Mouse (Mus musculus): ENCODE results near the gene Aig1. TPM values are rescaled to one million over a fixed set of nuclear protein-coding genes. Genes with fewer than 3 reads are reported as not detected.

Aig1 gene
- polyA plus RNA-seq, 1 experiment = 11.3 TPM

- Histone ChIP-seq H3K4me3 (ENCODE audit: insufficient read depth, poor library complexity, severe bottlenecking) (no peak overlapping the region), H3K79me3 (ENCODE audit: low read depth) (no peaks in the 10 kb centered on the region), H3K79me2 (ENCODE audit: control insufficient read depth, insufficient read depth) (no peaks in the 10 kb centered on the region), H3ac (ENCODE audit: control insufficient read depth, insufficient read length, low read depth) (no peak overlapping the region), H3K36me3 (ENCODE audit: control insufficient read depth, insufficient read depth) (no peaks in the 10 kb centered on the region), H3K27me3 (ENCODE audit: control insufficient read depth, insufficient read depth, insufficient read length) (no peaks in the 10 kb centered on the region)
- TF ChIP-seq MYOG (IDR thresholded peaks at IDR 0.05; ENCODE audit: control insufficient read depth, extremely low read depth, insufficient read length) = no peak
- no peak for TF ChIP-seq CEBPB (IDR thresholded peaks at IDR 0.05; ENCODE audit: low read depth)
- no peak for TF ChIP-seq CTCF (IDR thresholded peaks at IDR 0.05; ENCODE audit: control insufficient read depth, insufficient read depth, insufficient read length)
- no peak for TF ChIP-seq FOSL1 (IDR thresholded peaks at IDR 0.05; ENCODE audit: insufficient read depth, low read length, poor library complexity, severe bottlenecking)
- no peak for TF ChIP-seq MYOD1 (IDR thresholded peaks at IDR 0.05; ENCODE audit: control insufficient read depth, insufficient read length, low read depth)
- TF ChIP-seq USF1 (IDR thresholded peaks at IDR 0.05; ENCODE audit: low read depth) = no peak
- TF ChIP-seq MAX (IDR thresholded peaks at IDR 0.05) = no peak
These were observed 182.7 kb downstream of the Aig1 start for GRCm38 (mm10) chr10:13686127-13686526.

DNA sequence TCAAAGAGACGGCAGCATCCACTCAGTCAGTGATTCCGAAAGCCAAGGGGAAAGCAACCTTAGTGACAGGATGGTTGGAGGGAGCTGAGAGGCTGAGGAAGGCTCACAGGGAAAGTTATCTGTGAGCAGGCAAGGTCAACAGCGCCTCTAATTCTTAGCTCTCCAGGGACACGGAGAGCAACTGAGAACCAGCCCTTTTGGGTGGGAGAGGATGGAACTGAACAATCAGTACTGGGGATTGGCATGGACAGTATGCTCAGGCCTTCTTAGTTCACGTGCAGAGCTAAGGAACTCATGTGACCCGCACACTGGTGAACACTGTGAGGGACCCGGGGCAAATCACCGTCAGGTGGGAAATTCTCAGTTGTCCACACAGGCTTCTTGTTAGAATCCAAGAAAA is 183.4 kb downstream of the Aig1 start:
- no peak overlapping the region for H3ac ChIP-seq (ENCODE audit: control insufficient read depth, insufficient read length, low read depth)
- no peaks in the 10 kb centered on the region for H3K79me2 ChIP-seq (ENCODE audit: control insufficient read depth, insufficient read depth)
- H3K36me3 ChIP-seq (ENCODE audit: control insufficient read depth, insufficient read depth) = no peaks in the 10 kb centered on the region
- TF ChIP-seq MYOG (IDR thresholded peaks at IDR 0.05; ENCODE audit: control insufficient read depth, extremely low read depth, insufficient read length) (no peak), MAX (IDR thresholded peaks at IDR 0.05) (no peak), USF1 (IDR thresholded peaks at IDR 0.05; ENCODE audit: low read depth) (no peak), FOSL1 (IDR thresholded peaks at IDR 0.05; ENCODE audit: insufficient read depth, low read length, poor library complexity, severe bottlenecking) (no peak), CEBPB (IDR thresholded peaks at IDR 0.05; ENCODE audit: low read depth) (no peak), CTCF (IDR thresholded peaks at IDR 0.05; ENCODE audit: control insufficient read depth, insufficient read depth, insufficient read length) (no peak), MYOD1 (IDR thresholded peaks at IDR 0.05; ENCODE audit: control insufficient read depth, insufficient read length, low read depth) (no peak)
- no peaks in the 10 kb centered on the region for H3K79me3 ChIP-seq (ENCODE audit: low read depth)
- no peak overlapping the region for H3K4me3 ChIP-seq (ENCODE audit: insufficient read depth, poor library complexity, severe bottlenecking)
- H3K27me3 ChIP-seq (ENCODE audit: control insufficient read depth, insufficient read depth, insufficient read length) = no peaks in the 10 kb centered on the region

GRCm38 (mm10) chr10:13684452-13684851 is 184.3 kb downstream of the Aig1 start:
- H3K79me2 ChIP-seq (ENCODE audit: control insufficient read depth, insufficient read depth) = no peaks in the 10 kb centered on the region

DNA sequence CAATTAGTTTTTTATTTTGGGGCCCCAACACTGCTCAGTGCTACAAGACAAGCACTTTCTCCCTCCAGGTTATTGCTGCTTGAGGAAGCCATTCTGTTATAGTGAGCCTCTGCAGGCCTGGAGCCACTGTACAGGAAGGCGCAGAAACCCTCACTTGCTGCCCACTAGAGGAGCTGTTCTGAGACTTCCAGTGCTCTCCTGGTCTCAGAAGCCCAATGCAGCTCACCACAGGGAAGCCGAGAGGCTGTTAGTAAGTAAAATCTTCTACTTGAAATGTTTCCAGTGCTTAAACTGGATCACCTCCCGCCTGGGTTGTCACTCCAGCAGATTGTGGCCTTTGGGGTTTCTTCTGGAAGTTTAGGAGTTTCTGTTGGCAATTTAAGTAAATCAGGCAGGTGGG is 186.2 kb downstream of the Aig1 start:
- H3K36me3 ChIP-seq (ENCODE audit: control insufficient read depth, insufficient read depth) = no peaks in the 10 kb centered on the region
- no peak overlapping the region for H3K4me3 ChIP-seq (ENCODE audit: insufficient read depth, poor library complexity, severe bottlenecking)
- no peak for TF ChIP-seq CEBPB (IDR thresholded peaks at IDR 0.05; ENCODE audit: low read depth)
- TF ChIP-seq MYOD1 (IDR thresholded peaks at IDR 0.05; ENCODE audit: control insufficient read depth, insufficient read length, low read depth) = no peak
- no peak for TF ChIP-seq CTCF (IDR thresholded peaks at IDR 0.05; ENCODE audit: control insufficient read depth, insufficient read depth, insufficient read length)
- TF ChIP-seq MYOG (IDR thresholded peaks at IDR 0.05; ENCODE audit: control insufficient read depth, extremely low read depth, insufficient read length) = no peak
- TF ChIP-seq MAX (IDR thresholded peaks at IDR 0.05) = no peak
- no peaks in the 10 kb centered on the region for H3K27me3 ChIP-seq (ENCODE audit: control insufficient read depth, insufficient read depth, insufficient read length)
- H3K79me2 ChIP-seq (ENCODE audit: control insufficient read depth, insufficient read depth) = no peaks in the 10 kb centered on the region
- no peak overlapping the region for H3ac ChIP-seq (ENCODE audit: control insufficient read depth, insufficient read length, low read depth)
- no peaks in the 10 kb centered on the region for H3K79me3 ChIP-seq (ENCODE audit: low read depth)

More at GRCm38 (mm10) chr10:13684452-13684851, 184.3 kb downstream of the Aig1 start:
- H3K79me3 ChIP-seq (ENCODE audit: low read depth) = no peaks in the 10 kb centered on the region
- no peak overlapping the region for H3ac ChIP-seq (ENCODE audit: control insufficient read depth, insufficient read length, low read depth)
- no peaks in the 10 kb centered on the region for H3K36me3 ChIP-seq (ENCODE audit: control insufficient read depth, insufficient read depth)
- H3K4me3 ChIP-seq (ENCODE audit: insufficient read depth, poor library complexity, severe bottlenecking) = no peak overlapping the region
- TF ChIP-seq FOSL1 (IDR thresholded peaks at IDR 0.05; ENCODE audit: insufficient read depth, low read length, poor library complexity, severe bottlenecking) (no peak), USF1 (IDR thresholded peaks at IDR 0.05; ENCODE audit: low read depth) (peak; percentile 80)
- no peaks in the 10 kb centered on the region for H3K27me3 ChIP-seq (ENCODE audit: control insufficient read depth, insufficient read depth, insufficient read length)

DNA sequence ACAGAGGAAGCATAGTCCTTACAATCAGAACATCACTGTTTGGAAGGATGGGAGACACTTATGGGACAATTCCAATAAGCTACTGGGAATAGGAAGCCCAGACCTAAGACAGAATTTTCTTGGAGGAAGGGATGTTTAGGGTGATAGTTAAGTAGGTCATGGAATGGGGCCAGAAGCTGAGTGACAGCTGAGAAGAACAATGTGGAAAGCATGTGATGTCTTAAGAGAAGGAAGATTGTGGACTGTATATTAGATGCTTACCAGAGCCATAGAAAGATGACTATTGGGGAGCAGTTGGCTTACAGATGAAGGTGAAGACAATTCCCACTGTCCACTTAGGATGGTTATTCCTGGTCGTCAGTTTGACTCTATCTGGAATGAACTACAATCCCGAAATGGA is 191.3 kb downstream of the Aig1 start:
- Histone ChIP-seq H3ac (ENCODE audit: control insufficient read depth, insufficient read length, low read depth) (no peak overlapping the region), H3K79me3 (ENCODE audit: low read depth) (no peaks in the 10 kb centered on the region), H3K27me3 (ENCODE audit: control insufficient read depth, insufficient read depth, insufficient read length) (no peaks in the 10 kb centered on the region), H3K4me3 (ENCODE audit: insufficient read depth, poor library complexity, severe bottlenecking) (no peak overlapping the region), H3K79me2 (ENCODE audit: control insufficient read depth, insufficient read depth) (no peaks in the 10 kb centered on the region), H3K36me3 (ENCODE audit: control insufficient read depth, insufficient read depth) (no peaks in the 10 kb centered on the region)
- TF ChIP-seq USF1 (IDR thresholded peaks at IDR 0.05; ENCODE audit: low read depth) (no peak), MYOD1 (IDR thresholded peaks at IDR 0.05; ENCODE audit: control insufficient read depth, insufficient read length, low read depth) (no peak), MAX (IDR thresholded peaks at IDR 0.05) (no peak), CTCF (IDR thresholded peaks at IDR 0.05; ENCODE audit: control insufficient read depth, insufficient read depth, insufficient read length) (no peak), CEBPB (IDR thresholded peaks at IDR 0.05; ENCODE audit: low read depth) (no peak), FOSL1 (IDR thresholded peaks at IDR 0.05; ENCODE audit: insufficient read depth, low read length, poor library complexity, severe bottlenecking) (no peak), MYOG (IDR thresholded peaks at IDR 0.05; ENCODE audit: control insufficient read depth, extremely low read depth, insufficient read length) (no peak)

DNA sequence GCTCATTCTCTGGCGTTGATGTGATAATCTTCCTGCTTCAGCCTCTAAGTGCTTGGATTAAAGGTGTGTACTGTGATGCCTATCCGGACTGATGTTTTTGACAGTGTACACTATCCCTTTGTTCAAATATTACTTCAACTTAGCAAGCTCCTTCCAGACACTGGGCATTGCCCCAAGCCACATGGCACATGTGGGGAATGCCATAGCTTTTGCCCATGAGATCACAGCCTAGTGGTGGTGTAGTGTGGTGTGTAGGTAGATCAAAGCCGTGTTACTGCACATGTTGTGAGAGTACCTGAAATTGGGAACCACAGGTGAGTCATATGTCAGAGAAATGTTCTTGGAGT is 193.8 kb downstream of the Aig1 start:
- Histone ChIP-seq H3K79me3 (ENCODE audit: low read depth) (no peaks in the 10 kb centered on the region), H3K36me3 (ENCODE audit: control insufficient read depth, insufficient read depth) (no peaks in the 10 kb centered on the region), H3K4me3 (ENCODE audit: insufficient read depth, poor library complexity, severe bottlenecking) (no peak overlapping the region), H3ac (ENCODE audit: control insufficient read depth, insufficient read length, low read depth) (no peak overlapping the region), H3K79me2 (ENCODE audit: control insufficient read depth, insufficient read depth) (no peaks in the 10 kb centered on the region), H3K27me3 (ENCODE audit: control insufficient read depth, insufficient read depth, insufficient read length) (no peaks in the 10 kb centered on the region)
- TF ChIP-seq CTCF (IDR thresholded peaks at IDR 0.05; ENCODE audit: control insufficient read depth, insufficient read depth, insufficient read length) (no peak), FOSL1 (IDR thresholded peaks at IDR 0.05; ENCODE audit: insufficient read depth, low read length, poor library complexity, severe bottlenecking) (no peak), MAX (IDR thresholded peaks at IDR 0.05) (no peak), MYOG (IDR thresholded peaks at IDR 0.05; ENCODE audit: control insufficient read depth, extremely low read depth, insufficient read length) (no peak), USF1 (IDR thresholded peaks at IDR 0.05; ENCODE audit: low read depth) (no peak)
